Mouse (Mus musculus): Measurements from ENCODE around the gene Exd1.

DNA sequence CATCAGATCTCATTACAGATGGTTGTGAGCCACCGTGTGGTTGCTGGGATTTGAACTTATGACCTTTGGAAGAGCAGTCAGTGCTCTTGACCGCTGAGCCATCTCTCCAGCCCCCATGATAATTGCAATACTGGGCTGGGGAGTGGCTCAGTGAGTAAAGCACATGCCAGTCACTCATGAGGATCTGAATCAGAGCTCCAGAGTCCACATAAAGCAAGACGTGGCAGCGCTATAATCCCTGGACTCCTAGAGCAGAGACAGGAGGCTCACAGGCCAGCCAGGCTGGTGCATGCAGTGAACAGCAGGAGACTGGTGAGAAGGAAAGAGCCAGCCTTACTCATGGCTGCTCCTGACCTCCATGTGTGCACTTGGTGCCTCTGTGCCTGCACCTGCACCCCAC, 22.0 kb downstream of the Exd1 start:
- TF ChIP-seq CTCF (IDR thresholded peaks at IDR 0.05; ENCODE audit: low read depth) (no peak), EP300 (IDR thresholded peaks at IDR 0.05; ENCODE audit: low read depth) (no peak)

Measured in liver, embryonic 14.5 days (tissue).